In the genomic region with DNA sequence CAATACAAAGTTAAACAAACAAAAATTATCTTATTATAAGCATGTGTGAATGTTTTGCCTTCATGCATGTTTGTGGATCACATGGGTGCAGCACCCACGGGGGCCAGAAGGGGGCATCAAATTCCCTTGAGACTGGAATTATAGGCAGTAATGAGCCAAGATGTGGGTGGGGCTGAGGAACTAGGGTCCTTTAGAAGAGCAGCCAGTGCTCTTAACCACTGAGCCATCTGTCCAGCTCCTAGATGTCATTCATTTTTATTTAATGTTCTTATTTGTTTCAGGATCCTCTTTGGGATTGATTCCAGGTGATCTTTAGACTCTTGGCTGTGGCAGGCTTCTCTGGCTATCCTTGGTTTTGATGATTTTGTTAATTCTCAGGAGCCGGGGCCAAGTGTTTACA, we compare ENCODE assay signal across 11 mouse cellular contexts. TPM values are rescaled to one million over a fixed set of nuclear protein-coding genes. Genes with fewer than 3 reads are reported as not detected.
DNase-seq lines count a peak whose midpoint lies in the region; ATAC-seq lines count a peak whose summit lies in the region.
"Had no signal": no experiment of that assay in that cellular context is flagged by ENCODE, and none has a peak within 500 bp of the region (broad histone marks: within the 10 kb centered on the region; RNA-seq: fewer than 3 reads in every experiment).

No protein-coding gene starts in this region.

- peaks cover 14% of the 10 kb centered on the region; the same call in 1 of the 2 replicates for H3K4me1 ChIP-seq in liver, embryonic 12.5 days

- H3K27ac ChIP-seq in liver, embryonic 12.5 days, result no peak overlapping the region

- H3K4me2 ChIP-seq in liver, embryonic 12.5 days, result no peak overlapping the region

- H3K4me3 ChIP-seq in liver, embryonic 12.5 days, result no peak overlapping the region

- DNase-seq in liver, result peak; percentile 68
- peak; percentile 24 for DNase-seq in Muller cell, postnatal 12 days (ENCODE audit: inconsistent ontology term)
- DNase-seq in induced T-regulatory cell, adult 2 months (ENCODE audit: low read depth), result peak; percentile 54
- no peak for DNase-seq in adrenal gland, postnatal 25 days
- DNase-seq in adrenal gland, postnatal 10 days, result no peak
- no peak for DNase-seq in left cerebral cortex, postnatal 4 days
- DNase-seq: cerebellum, adult 18-20 months; midbrain, embryonic 14.5 days; right cerebral cortex, postnatal 14 days had no signal

- 43% methylated on average over 2 of the region's 2 CpGs for WGBS in liver, embryonic 12.5 days (ENCODE audit: insufficient replicate concordance)

- ATAC-seq in liver, embryonic 12.5 days, result no peak
- ATAC-seq in megakaryocyte, adult 5-6 weeks (ENCODE audit: poor library complexity, severe bottlenecking), result peak; percentile 43; the same call in 1 of the 2 replicates

- intact Hi-C loops in left cerebral cortex, postnatal 4 days (cut with DNase I), result no loop called here

- peaks cover 18% of the 10 kb centered on the region for H3K27me3 ChIP-seq in liver, embryonic 12.5 days (replicated peaks)

- H3K36me3 ChIP-seq in liver, embryonic 12.5 days, result no peaks in the 10 kb centered on the region

- H3K9me3 ChIP-seq in liver, embryonic 12.5 days (replicated peaks), result no peaks in the 10 kb centered on the region

- no peak overlapping the region for H3K9ac ChIP-seq in liver, embryonic 12.5 days

RNA-seq across cellular contexts. Expression of gene Cyp1a1, which starts 0.4 kb away (rescaled TPM):
- 0.16 and 0.19 TPM in 2 replicates for polyA plus RNA-seq in liver, embryonic 12.5 days (2016; fragmentation: Nextera tagmentation; extraction: Ambion mirVana)
- not detected in 2 replicates for total RNA-seq in megakaryocyte, adult 5-6 weeks (2015)
- total RNA-seq in megakaryocyte, adult 5-6 weeks (2017), result not detected in 2 replicates
- 0.12 and 0.57 TPM in 2 replicates for total RNA-seq in adrenal gland, postnatal 25 days (2021)
- total RNA-seq in adrenal gland, postnatal 10 days (2021), result under 1 TPM; 0.15 to 0.45 TPM
- 1 to 10 TPM in 1 of 2 experiments, under 1 TPM in 1; 0.95 to 1.1 TPM for total RNA-seq in left cerebral cortex, postnatal 4 days (2021)

RNA-seq across cellular contexts. Expression of gene Cyp1a2, which starts 4.7 kb away (rescaled TPM):
- not detected in 2 replicates for polyA plus RNA-seq in liver, embryonic 12.5 days (2016; fragmentation: Nextera tagmentation; extraction: Ambion mirVana)
- not detected in 2 replicates for total RNA-seq in megakaryocyte, adult 5-6 weeks (2015)
- not detected in 2 replicates for total RNA-seq in megakaryocyte, adult 5-6 weeks (2017)
- total RNA-seq in adrenal gland, postnatal 25 days (2021), result 5.5 TPM in 1 of 2 replicates, not detected in the other
- 10 to 100 TPM; 14.5 to 36.5 TPM for total RNA-seq in adrenal gland, postnatal 10 days (2021)
- total RNA-seq in left cerebral cortex, postnatal 4 days (2021), result not detected
- polyA plus RNA-seq: midbrain, embryonic 14.5 days had no signal

RNA-seq across cellular contexts. Expression of gene Edc3, which starts 20.2 kb away (rescaled TPM):
- 21.2 and 22.2 TPM in 2 replicates for polyA plus RNA-seq in liver, embryonic 12.5 days (2016; fragmentation: Nextera tagmentation; extraction: Ambion mirVana)
- 5.5 and 5.7 TPM in 2 replicates for total RNA-seq in megakaryocyte, adult 5-6 weeks (2015)
- 3.7 and 4.9 TPM in 2 replicates for total RNA-seq in megakaryocyte, adult 5-6 weeks (2017)
- total RNA-seq in adrenal gland, postnatal 25 days (2021), result 10.5 and 11.2 TPM in 2 replicates
- total RNA-seq in adrenal gland, postnatal 10 days (2021), result 10 to 100 TPM; 11.7 to 12.0 TPM
- total RNA-seq in left cerebral cortex, postnatal 4 days (2021), result 10 to 100 TPM; 19.1 to 20.2 TPM

RNA-seq across cellular contexts. Expression of gene Csk, which starts 34.7 kb away (rescaled TPM):
- 27.0 and 27.8 TPM in 2 replicates for polyA plus RNA-seq in liver, embryonic 12.5 days (2016; fragmentation: Nextera tagmentation; extraction: Ambion mirVana)
- total RNA-seq in megakaryocyte, adult 5-6 weeks (2015), result 88.6 and 96.7 TPM in 2 replicates
- total RNA-seq in megakaryocyte, adult 5-6 weeks (2017), result 230 and 282 TPM in 2 replicates
- total RNA-seq in adrenal gland, postnatal 25 days (2021), result 70.4 and 105 TPM in 2 replicates
- total RNA-seq in adrenal gland, postnatal 10 days (2021), result 10 to 100 TPM; 61.5 to 63.7 TPM
- 100 to 1,000 TPM; 133 to 137 TPM for total RNA-seq in left cerebral cortex, postnatal 4 days (2021)

Comparison
In these comparisons a context has a peak if more than half of its experiments do, and no peak if none do; other contexts are left out.
1. DNase-seq: peak in liver (single experiment), Muller cell, postnatal 12 days (single experiment) and induced T-regulatory cell, adult 2 months (single experiment); none in adrenal gland, postnatal 25 days (single experiment), adrenal gland, postnatal 10 days (single experiment) and left cerebral cortex, postnatal 4 days (single experiment).